Mouse (Mus musculus) cerebellum, adult 2 months (tissue): ENCODE data around the gene Pdzd2.

Experiments
- CTCF ChIP-seq: fragments of 200-500 bp; IDR thresholded peaks from 2 replicates; pipeline ENCODE4 v1.5.1; 2011; ENCODE audit warnings: low read depth, mild to moderate bottlenecking, control low read depth, low read length, moderate library complexity, borderline replicate concordance; ENCODE audit not compliant: insufficient read depth
- POLR2A ChIP-seq: fragments of 200-500 bp; IDR thresholded peaks from 2 replicates; pipeline ENCODE4 v1.6.1; 2011; ENCODE audit warnings: low read length, control low read depth, borderline replicate concordance; ENCODE audit not compliant: insufficient read depth

DNA sequence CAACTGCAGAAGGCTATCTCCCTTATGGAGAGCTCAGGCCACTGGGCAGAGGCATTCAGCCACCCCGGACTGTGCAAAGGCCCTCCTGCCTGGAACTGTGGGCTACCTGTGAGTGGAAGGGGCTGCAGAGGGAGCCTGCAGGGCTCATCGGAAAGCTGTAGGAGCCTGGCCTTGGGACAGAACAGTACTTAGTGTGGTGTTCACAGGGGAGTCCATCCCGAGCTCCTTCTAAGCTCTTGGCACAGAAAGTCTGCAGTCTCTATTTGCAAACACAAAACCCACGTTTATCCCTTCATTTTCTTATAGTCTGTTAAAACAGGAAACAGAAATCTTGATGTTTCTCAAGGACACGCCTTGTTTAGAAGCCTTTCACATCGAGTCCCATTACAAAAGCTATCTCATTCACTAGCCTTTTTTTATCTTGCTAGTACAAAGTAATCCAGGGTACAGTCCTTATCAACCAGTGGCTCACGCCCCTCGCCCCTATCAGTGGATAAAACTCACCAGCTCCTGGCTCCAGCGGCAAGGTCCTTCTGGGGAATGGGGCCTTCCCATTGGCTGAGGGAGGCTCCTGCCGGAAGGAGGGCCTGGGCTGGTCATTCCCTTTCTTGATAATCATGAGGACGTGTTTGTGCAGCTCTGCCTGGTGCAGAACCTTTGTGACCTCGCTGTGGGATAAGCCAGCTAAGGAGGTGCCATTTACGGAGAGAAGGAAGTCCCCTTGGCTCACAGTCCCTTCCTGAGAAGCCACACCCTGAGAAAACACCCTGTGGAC is 372.2 kb downstream of the Pdzd2 start:
- no peak for TF ChIP-seq CTCF
- TF ChIP-seq POLR2A = no peak
